Mouse (Mus musculus): ENCODE measurements around the gene Pank4. TPM values are rescaled to one million over a fixed set of nuclear protein-coding genes. Genes with fewer than 3 reads are reported as not detected.

Gene Pank4
- polyA plus RNA-seq, 1 experiment, result 21.0 TPM

GRCm38 (mm10) chr4:155008075-155008474 is 44.2 kb downstream of the Pank4 start:
- Histone ChIP-seq H3K27me3 (ENCODE audit: control insufficient read depth, insufficient read depth, insufficient read length) (peaks cover 64% of the 10 kb centered on the region), H3K4me3 (no peak overlapping the region)

DNA sequence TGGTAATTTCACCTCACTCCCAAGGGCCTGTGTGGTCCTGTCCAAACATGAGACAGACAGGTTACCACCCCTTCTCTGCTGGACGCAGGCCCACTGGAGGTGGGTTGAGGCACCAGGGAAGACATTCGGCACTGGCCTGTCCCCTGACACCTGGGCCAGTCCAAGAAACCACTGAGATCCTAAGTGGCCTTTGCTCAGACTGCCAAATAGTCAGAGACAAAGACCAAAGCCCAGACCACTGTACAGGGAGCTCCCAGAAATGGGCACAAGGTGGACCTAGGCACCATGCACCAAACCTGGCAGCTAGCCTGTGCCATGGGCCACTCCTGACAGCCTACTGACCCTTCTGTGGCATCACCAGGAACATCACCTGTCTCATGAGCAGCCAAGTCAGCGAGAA is 45.3 kb downstream of the Pank4 start:
- Histone ChIP-seq H3K4me2 (ENCODE audit: low read depth) (no peak overlapping the region), H3K4me3 (no peak overlapping the region), H3K36me3 (ENCODE audit: control insufficient read depth, insufficient read depth) (no peaks in the 10 kb centered on the region), H3K79me2 (ENCODE audit: control insufficient read depth, insufficient read depth) (no peaks in the 10 kb centered on the region), H3K27me3 (ENCODE audit: control insufficient read depth, insufficient read depth, insufficient read length) (peaks cover 73% of the 10 kb centered on the region), H3ac (ENCODE audit: control insufficient read depth, insufficient read length) (no peak overlapping the region)
- TF ChIP-seq CEBPB (IDR thresholded peaks at IDR 0.05; ENCODE audit: insufficient read depth, poor library complexity, severe bottlenecking), result no peak
- no peak for TF ChIP-seq E2F4 (IDR thresholded peaks at IDR 0.05; ENCODE audit: insufficient read depth)
- no peak for TF ChIP-seq MYOG (IDR thresholded peaks at IDR 0.05; ENCODE audit: control insufficient read depth in 1 of 3, insufficient read depth in 1 of 3, insufficient read length in 2 of 3, low read depth in 2 of 3)
- TF ChIP-seq MAX (IDR thresholded peaks at IDR 0.05; ENCODE audit: low read depth), result no peak
- no peak for TF ChIP-seq SRF (IDR thresholded peaks at IDR 0.05; ENCODE audit: control insufficient read depth, insufficient read length, low read depth)

More at GRCm38 (mm10) chr4:155008075-155008474, 44.2 kb downstream of the Pank4 start:
- no peak overlapping the region for H3K4me2 ChIP-seq (ENCODE audit: low read depth)
- TF ChIP-seq TCF3 (IDR thresholded peaks at IDR 0.05; ENCODE audit: insufficient read length, low read depth), result no peak
- TF ChIP-seq CEBPB (IDR thresholded peaks at IDR 0.05; ENCODE audit: insufficient read depth, poor library complexity, severe bottlenecking), result no peak
- no peak for TF ChIP-seq USF1 (IDR thresholded peaks at IDR 0.05; ENCODE audit: low read depth)
- TF ChIP-seq SRF (IDR thresholded peaks at IDR 0.05; ENCODE audit: control insufficient read depth, insufficient read length, low read depth), result no peak
- no peak for TF ChIP-seq TCF12 (IDR thresholded peaks at IDR 0.05; ENCODE audit: insufficient read depth, poor library complexity, severe bottlenecking)
- no peak for TF ChIP-seq MYOD1 (IDR thresholded peaks at IDR 0.05; ENCODE audit: control insufficient read depth in 1 of 3, insufficient read length in 2 of 3, low read depth in 2 of 3)
- no peak overlapping the region for H3ac ChIP-seq (ENCODE audit: control insufficient read depth, insufficient read length)
- no peaks in the 10 kb centered on the region for H3K36me3 ChIP-seq (ENCODE audit: control insufficient read depth, insufficient read depth)
- no peaks in the 10 kb centered on the region for H3K79me2 ChIP-seq (ENCODE audit: control insufficient read depth, insufficient read depth)

DNA sequence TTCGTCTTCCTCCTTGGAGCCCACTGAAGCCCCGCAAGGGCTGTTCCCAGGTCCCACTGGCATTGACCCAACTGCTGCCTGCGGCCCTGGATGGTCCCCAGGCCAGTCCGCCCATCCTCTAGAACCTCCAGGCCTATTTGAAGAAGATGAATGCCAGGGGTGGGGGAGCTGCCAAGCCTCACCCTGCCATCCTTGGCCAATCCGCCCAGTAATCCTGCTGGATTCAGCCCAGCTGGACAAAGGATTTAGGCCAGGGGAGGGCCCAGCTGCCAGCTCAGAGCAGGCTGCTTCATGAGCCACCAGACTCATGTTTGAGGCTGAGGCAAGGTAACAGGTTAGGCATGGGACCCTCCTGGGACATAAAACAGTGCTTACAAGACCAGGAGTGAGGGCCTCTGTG is 46.9 kb downstream of the Pank4 start:
- Histone ChIP-seq H3ac (ENCODE audit: control insufficient read depth, insufficient read length) (no peak overlapping the region), H3K27me3 (ENCODE audit: control insufficient read depth, insufficient read depth, insufficient read length) (peaks cover 78% of the 10 kb centered on the region), H3K4me3 (no peak overlapping the region), H3K36me3 (ENCODE audit: control insufficient read depth, insufficient read depth) (no peaks in the 10 kb centered on the region), H3K79me2 (ENCODE audit: control insufficient read depth, insufficient read depth) (no peaks in the 10 kb centered on the region), H3K4me2 (ENCODE audit: low read depth) (no peak overlapping the region)
- TF ChIP-seq TCF12 (IDR thresholded peaks at IDR 0.05; ENCODE audit: insufficient read depth, poor library complexity, severe bottlenecking), result no peak
- TF ChIP-seq REST (IDR thresholded peaks at IDR 0.05; ENCODE audit: insufficient read depth, insufficient read length), result no peak
- no peak for TF ChIP-seq USF1 (IDR thresholded peaks at IDR 0.05; ENCODE audit: low read depth)

DNA sequence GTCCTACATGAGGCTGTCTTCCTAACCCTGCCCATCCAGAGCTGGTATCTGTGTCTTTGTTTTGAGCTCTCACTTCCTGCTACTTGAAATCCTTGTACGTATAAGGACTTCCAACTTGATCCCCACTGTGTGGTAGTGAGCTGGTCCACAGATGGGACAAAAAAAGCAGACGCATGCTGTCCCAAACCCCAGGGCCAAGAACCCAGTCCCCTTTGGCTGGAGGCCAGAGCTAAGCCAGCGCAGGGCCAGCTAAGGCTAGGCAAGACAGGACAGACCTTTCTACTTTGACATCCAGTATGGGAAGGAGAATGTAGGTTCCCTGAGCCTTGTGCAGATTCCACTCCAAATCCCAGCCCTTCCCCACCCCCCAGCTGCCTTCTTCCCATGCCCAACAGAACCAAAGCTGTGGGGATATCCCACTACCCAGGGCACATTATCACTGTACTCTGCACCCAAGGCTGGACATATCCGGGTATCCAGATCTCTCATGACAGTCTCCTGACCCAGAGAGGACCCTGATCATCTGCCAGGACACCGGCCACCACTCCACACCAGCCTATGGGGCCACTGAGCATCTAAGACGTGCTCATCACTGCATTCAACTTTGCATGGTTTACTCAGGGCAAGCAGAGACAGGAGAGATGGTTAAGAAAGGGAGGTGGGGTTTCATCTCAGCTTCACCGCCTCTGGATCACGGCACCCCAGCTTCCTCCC is 47.5 kb downstream of the Pank4 start:
- Histone ChIP-seq H3K4me3 (no peak overlapping the region), H3K4me2 (ENCODE audit: low read depth) (no peak overlapping the region), H3ac (ENCODE audit: control insufficient read depth, insufficient read length) (no peak overlapping the region), H3K36me3 (ENCODE audit: control insufficient read depth, insufficient read depth) (no peaks in the 10 kb centered on the region), H3K79me2 (ENCODE audit: control insufficient read depth, insufficient read depth) (no peaks in the 10 kb centered on the region), H3K27me3 (ENCODE audit: control insufficient read depth, insufficient read depth, insufficient read length) (peaks cover 79% of the 10 kb centered on the region)
- TF ChIP-seq SRF (IDR thresholded peaks at IDR 0.05; ENCODE audit: control insufficient read depth, insufficient read length, low read depth) (no peak), MAX (IDR thresholded peaks at IDR 0.05; ENCODE audit: low read depth) (no peak), MYOG (IDR thresholded peaks at IDR 0.05; ENCODE audit: control insufficient read depth in 1 of 3, insufficient read depth in 1 of 3, insufficient read length in 2 of 3, low read depth in 2 of 3) (no peak), POLR2AphosphoS2 (IDR thresholded peaks at IDR 0.05; ENCODE audit: insufficient read length, low read depth) (no peak), TCF12 (IDR thresholded peaks at IDR 0.05; ENCODE audit: insufficient read depth, poor library complexity, severe bottlenecking) (no peak), REST (IDR thresholded peaks at IDR 0.05; ENCODE audit: insufficient read depth, insufficient read length) (no peak), POLR2A (IDR thresholded peaks at IDR 0.05; ENCODE audit: insufficient read length, low read depth) (no peak), E2F4 (IDR thresholded peaks at IDR 0.05; ENCODE audit: insufficient read depth) (no peak), USF1 (IDR thresholded peaks at IDR 0.05; ENCODE audit: low read depth) (no peak)

- no peaks in the 10 kb centered on the region for H3K79me2 ChIP-seq (ENCODE audit: control insufficient read depth, insufficient read depth)
- no peak overlapping the region for H3ac ChIP-seq (ENCODE audit: control insufficient read depth, insufficient read length)
- no peaks in the 10 kb centered on the region for H3K36me3 ChIP-seq (ENCODE audit: control insufficient read depth, insufficient read depth)
- H3K4me2 ChIP-seq (ENCODE audit: low read depth), result no peak overlapping the region
- no peak overlapping the region for H3K4me3 ChIP-seq
- TF ChIP-seq SRF (IDR thresholded peaks at IDR 0.05; ENCODE audit: control insufficient read depth, insufficient read length, low read depth) (no peak), TCF12 (IDR thresholded peaks at IDR 0.05; ENCODE audit: insufficient read depth, poor library complexity, severe bottlenecking) (no peak), POLR2AphosphoS2 (IDR thresholded peaks at IDR 0.05; ENCODE audit: insufficient read length, low read depth) (no peak), USF1 (IDR thresholded peaks at IDR 0.05; ENCODE audit: low read depth) (no peak), POLR2A (IDR thresholded peaks at IDR 0.05; ENCODE audit: insufficient read length, low read depth) (no peak), REST (IDR thresholded peaks at IDR 0.05; ENCODE audit: insufficient read depth, insufficient read length) (no peak), MAX (IDR thresholded peaks at IDR 0.05; ENCODE audit: low read depth) (no peak), CEBPB (IDR thresholded peaks at IDR 0.05; ENCODE audit: insufficient read depth, poor library complexity, severe bottlenecking) (no peak), MYOG (IDR thresholded peaks at IDR 0.05; ENCODE audit: control insufficient read depth in 1 of 3, insufficient read depth in 1 of 3, insufficient read length in 2 of 3, low read depth in 2 of 3) (no peak), E2F4 (IDR thresholded peaks at IDR 0.05; ENCODE audit: insufficient read depth) (no peak), MYOD1 (IDR thresholded peaks at IDR 0.05; ENCODE audit: control insufficient read depth in 1 of 3, insufficient read length in 2 of 3, low read depth in 2 of 3) (no peak), TCF3 (IDR thresholded peaks at IDR 0.05; ENCODE audit: insufficient read length, low read depth) (no peak)
- H3K27me3 ChIP-seq (ENCODE audit: control insufficient read depth, insufficient read depth, insufficient read length), result peaks cover 79% of the 10 kb centered on the region
These were observed 48.2 kb downstream of the Pank4 start for GRCm38 (mm10) chr4:155012115-155012514.
